In the genomic region with DNA sequence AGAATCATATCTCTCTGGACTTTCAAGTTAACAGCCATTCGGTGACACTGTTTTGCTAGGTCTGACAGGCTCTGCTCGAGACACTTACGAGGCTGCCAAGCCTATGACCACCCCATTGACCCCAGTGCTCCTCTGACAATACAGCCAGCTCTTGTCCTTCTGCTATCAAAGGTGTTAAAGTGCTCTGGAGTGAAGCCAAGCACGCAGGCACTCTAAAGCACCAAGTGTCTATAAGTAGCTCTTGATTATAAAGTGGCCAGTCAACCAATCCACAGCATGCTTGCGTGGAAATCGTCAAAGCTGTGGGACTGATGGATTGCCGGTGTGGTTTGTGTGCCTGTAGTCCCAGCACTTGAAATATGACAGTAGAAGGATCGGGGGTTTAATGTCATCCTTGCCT, we compare ENCODE assay signal across 15 mouse cellular contexts. TPM values are rescaled to one million over a fixed set of nuclear protein-coding genes. Genes with fewer than 3 reads are reported as not detected.
DNase-seq lines count a peak whose midpoint lies in the region.
"Had no signal": no experiment of that assay in that cellular context is flagged by ENCODE, and none has a peak within 500 bp of the region (broad histone marks: within the 10 kb centered on the region; RNA-seq: fewer than 3 reads in every experiment).

No protein-coding gene starts in this region.

- peaks cover 7% of the 10 kb centered on the region; the same call in 1 of the 2 replicates for H3K4me1 ChIP-seq in heart, embryonic 10.5 days
- H3K4me1 ChIP-seq: intestine, embryonic 15.5 days had no signal

- H3K27me3 ChIP-seq in heart, embryonic 10.5 days (ENCODE audit: insufficient read depth, poor library complexity, severe bottlenecking), result peaks cover 82% of the 10 kb centered on the region
- H3K27me3 ChIP-seq: embryonic facial prominence, embryonic 12.5 days; intestine, embryonic 15.5 days; megakaryocyte, embryonic 14.5 days had no signal

- DNase-seq in embryo, embryonic 10 days (ENCODE audit: low spot score), result peak; percentile 8
- no peak for DNase-seq in embryo, embryonic 10.5 days (ENCODE audit: low spot score)
- DNase-seq in heart, embryonic 10.5 days (ENCODE audit: low spot score), result peak; percentile 87
- peak; percentile 17 to 25 for DNase-seq in heart, postnatal 36 days
- DNase-seq in lung, postnatal 25 days (ENCODE audit: low spot score), result peak; percentile 75
- DNase-seq in thymus, postnatal 4 days, result no peak
- no peak for DNase-seq in layer of hippocampus, adult 8-10 months (ENCODE audit: low spot score in 2 of 2)
- DNase-seq in spleen, postnatal 4 days (ENCODE audit: low spot score in 2 of 2), result no peak
- DNase-seq: cerebellum, adult 9-10 months; right cerebral cortex, postnatal 14 days; thymus, adult 2 months had no signal

- H3K9me3 ChIP-seq in heart, embryonic 10.5 days, result no peaks in the 10 kb centered on the region
- H3K9me3 ChIP-seq: embryonic facial prominence, embryonic 12.5 days; intestine, embryonic 15.5 days; megakaryocyte, embryonic 14.5 days had no signal

- 22% methylated on average over 8 of the region's 8 CpGs for WGBS in heart, embryonic 10.5 days

- H3K36me3 ChIP-seq in heart, embryonic 10.5 days, result no peaks in the 10 kb centered on the region
- H3K36me3 ChIP-seq: embryonic facial prominence, embryonic 12.5 days; intestine, embryonic 15.5 days had no signal

- H3K4me3 ChIP-seq in heart, embryonic 10.5 days, result no peak overlapping the region
- H3K4me3 ChIP-seq: embryonic facial prominence, embryonic 12.5 days; intestine, embryonic 15.5 days; megakaryocyte, embryonic 14.5 days had no signal

- no peak overlapping the region for H3K27ac ChIP-seq in heart, embryonic 10.5 days
- H3K27ac ChIP-seq: intestine, embryonic 15.5 days; kidney, postnatal 0 days had no signal

- intact Hi-C loops in heart, postnatal 36 days (cut with DNase I), result no loop called here

RNA-seq across cellular contexts. Expression of gene Zfp777, which starts 38.0 kb away (rescaled TPM):
- polyA plus RNA-seq in heart, embryonic 10.5 days (2016; fragmentation: Nextera tagmentation; extraction: Ambion mirVana), result 4.7 and 8.0 TPM in 2 replicates
- total RNA-seq in heart, postnatal 36 days (2021), result 10 to 100 TPM; 12.0 to 16.4 TPM
- 10 to 100 TPM; 32.7 to 40.3 (median 37.8) TPM for total RNA-seq in layer of hippocampus, adult 8-10 months (2022)

RNA-seq across cellular contexts. Expression of gene Zfp956, which starts 57.5 kb away (rescaled TPM):
- polyA plus RNA-seq in heart, embryonic 10.5 days (2016; fragmentation: Nextera tagmentation; extraction: Ambion mirVana), result 3.7 and 4.9 TPM in 2 replicates
- total RNA-seq in heart, postnatal 36 days (2021), result 1 to 10 TPM; 1.3 to 3.1 TPM
- total RNA-seq in layer of hippocampus, adult 8-10 months (2022), result 10 to 100 TPM; 17.9 to 25.6 (median 22.3) TPM

Comparison
In these comparisons a context has a peak if more than half of its experiments do, and no peak if none do; other contexts are left out.
1. DNase-seq: peak in embryo, embryonic 10 days (single experiment), heart, embryonic 10.5 days (single experiment), heart, postnatal 36 days (2 of 2) and lung, postnatal 25 days (single experiment); none in embryo, embryonic 10.5 days (single experiment), thymus, postnatal 4 days (single experiment), layer of hippocampus, adult 8-10 months (0 of 2) and spleen, postnatal 4 days (0 of 2).
2. RNA of gene Zfp956, which starts 57.5 kb away (total RNA-seq): 17.9 to 25.6 TPM in layer of hippocampus, adult 8-10 months; 1.3 to 3.1 TPM in heart, postnatal 36 days; every median in the first group is over 4 times any median in the second.